Mouse (Mus musculus) kidney, embryonic 15.5 days (tissue): ENCODE data around the gene Clta. TPM values are rescaled to one million over a fixed set of nuclear protein-coding genes. Genes with fewer than 3 reads are reported as not detected.

Experiments
- polyA plus RNA-seq: library from polyadenylated mRNA; unstranded; fragments of >200 nt; fragmentation: Nextera tagmentation; extraction: Ambion mirVana; gene quantifications from 2 replicates; pipeline ENCODE4 v1.2.1, GENCODE M21; 2015

Gene Clta
- polyA plus RNA-seq, 1 experiment from 2014 or later = 236 TPM

Other genes starting within 250 kb of the Clta start
- not detected in 2 replicates for gene Olfr159, start 233.4 kb upstream of the Clta start, polyA plus RNA-seq
- not detected in 2 replicates for gene Olfr156, start 180.6 kb upstream of the Clta start, polyA plus RNA-seq
- gene Olfr157, start 164.3 kb upstream of the Clta start, polyA plus RNA-seq = not detected in 2 replicates
- not detected in 2 replicates for gene Olfr155, start 152.9 kb upstream of the Clta start, polyA plus RNA-seq
- gene Reck, start 128.9 kb upstream of the Clta start, polyA plus RNA-seq = 24.1 and 25.0 TPM in 2 replicates
- 71.7 and 73.9 TPM in 2 replicates for gene Glipr2, start 47.1 kb upstream of the Clta start, polyA plus RNA-seq
- not detected in 2 replicates for gene Ccin, start 21.0 kb upstream of the Clta start, polyA plus RNA-seq
- gene Gne, start 79.7 kb downstream of the Clta start, polyA plus RNA-seq = 22.5 and 25.3 TPM in 2 replicates
- gene Rnf38, start 229.3 kb downstream of the Clta start, polyA plus RNA-seq = 21.4 and 22.2 TPM in 2 replicates